Mouse (Mus musculus) intestine, embryonic 16.5 days (tissue): ENCODE data around the gene Chtf18. TPM values are rescaled to one million over a fixed set of nuclear protein-coding genes. Genes with fewer than 3 reads are reported as not detected.
A peak's percentile ranks its signal among the peaks of the same experiment; 100 is the strongest.

Source experiments
- ATAC-seq: fragments of 200-750 bp; cut with Nextera tagmentation; 2 replicates; pipeline ENCODE4 v1.8.0; 2017; ENCODE audit warnings: moderate TSS enrichment, moderate library complexity
- H3K27ac ChIP-seq: fragments of 300-500 bp; sonication (generic); 2 replicates; pipeline ENCODE4 v1.5.1; 2014; ENCODE audit warnings: mild to moderate bottlenecking, low read length
- H3K27me3 ChIP-seq: fragments of 300-500 bp; sonication (generic); replicated peaks from 2 replicates; pipeline ENCODE4 v1.6.1; 2014; ENCODE audit warnings: low read length, control low read depth, mixed read lengths; ENCODE audit not compliant: control insufficient read depth, insufficient read depth
- H3K36me3 ChIP-seq: fragments of 300-500 bp; sonication (generic); 2 replicates; pipeline ENCODE4 v1.6.1; 2014; ENCODE audit warnings: low read length, control low read depth; ENCODE audit not compliant: control insufficient read depth, insufficient read depth
- H3K4me1 ChIP-seq: fragments of 300-500 bp; sonication (generic); 2 replicates; pipeline ENCODE4 v1.6.1; 2014; ENCODE audit warnings: low read length, control low read depth, mixed read lengths; ENCODE audit not compliant: control insufficient read depth, insufficient read depth
- H3K4me2 ChIP-seq: fragments of 300-500 bp; sonication (generic); 2 replicates; pipeline ENCODE4 v1.6.1; 2014; ENCODE audit warnings: low read depth, low read length, control low read depth
- H3K4me3 ChIP-seq: fragments of 300-500 bp; sonication (generic); 2 replicates; pipeline ENCODE4 v1.5.1; 2014; ENCODE audit warnings: mild to moderate bottlenecking, low read length
- H3K9ac ChIP-seq: fragments of 300-500 bp; sonication (generic); 2 replicates; pipeline ENCODE4 v1.6.1; 2014; ENCODE audit warnings: low read depth, low read length
- H3K9me3 ChIP-seq: fragments of 300-500 bp; sonication (generic); 2 replicates; pipeline ENCODE4 v1.6.1; 2016; ENCODE audit warnings: low read length, control low read depth; ENCODE audit not compliant: control insufficient read depth
- whole genome bisulfite sequencing: fragments of 180-500 bp; shearing (Covaris S2); extraction: QIAGEN DNeasy Blood & Tissue Kit; methylation state at CpG from one replicate; pipeline ENCODE4 v1.1.7; 2014; 5-methylcytosine and 5-hydroxymethylcytosine counted together
- polyA plus RNA-seq: library from polyadenylated mRNA; unstranded; fragments of >200 nt; fragmentation: Nextera tagmentation; extraction: Ambion mirVana; gene quantifications from 2 replicates; pipeline ENCODE4 v1.2.1, GENCODE M21; 2015

The Chtf18 gene
- polyA plus RNA-seq: 20.6 and 22.7 TPM in 2 replicates

GRCm38 (mm10) chr17:25727265-25728008, at the start of gene Chtf18, which contains the start of gene Rpusd1:
TSS of gene Chtf18 (minus strand) at chr17:25727419.
TSS of gene Rpusd1 (plus strand) at chr17:25727670.
- Histone ChIP-seq H3K36me3 (peaks cover 13% of the 10 kb centered on the region), H3K4me1 (peaks cover 22% of the 10 kb centered on the region), H3K27ac (peak within 1 kb of the TSS; percentile 51; the same call in 1 of the 2 replicates), H3K4me3 (peak within 1 kb of the TSS; percentile 75), H3K4me2 (peak within 1 kb of the TSS; percentile 96), H3K27me3 (no peaks in the 10 kb centered on the region), H3K9ac (peak within 1 kb of the TSS; percentile 85), H3K9me3 (no peaks in the 10 kb centered on the region)
- ATAC-seq: peak; percentile 99
- under 1% methylated on average over 37 of the region's 37 CpGs for WGBS

- Histone ChIP-seq H3K27me3 (no peaks in the 10 kb centered on the region), H3K36me3 (no peaks in the 10 kb centered on the region), H3K27ac (no peak overlapping the region), H3K9me3 (no peaks in the 10 kb centered on the region), H3K4me2 (no peak overlapping the region), H3K4me1 (peaks cover 7% of the 10 kb centered on the region), H3K4me3 (no peak overlapping the region), H3K9ac (no peak overlapping the region)
- no peak for ATAC-seq
- WGBS: 80% methylated on average over 10 of the region's 10 CpGs
These were observed 48.3 kb upstream of the Chtf18 start for GRCm38 (mm10) chr17:25775318-25776062.

DNA sequence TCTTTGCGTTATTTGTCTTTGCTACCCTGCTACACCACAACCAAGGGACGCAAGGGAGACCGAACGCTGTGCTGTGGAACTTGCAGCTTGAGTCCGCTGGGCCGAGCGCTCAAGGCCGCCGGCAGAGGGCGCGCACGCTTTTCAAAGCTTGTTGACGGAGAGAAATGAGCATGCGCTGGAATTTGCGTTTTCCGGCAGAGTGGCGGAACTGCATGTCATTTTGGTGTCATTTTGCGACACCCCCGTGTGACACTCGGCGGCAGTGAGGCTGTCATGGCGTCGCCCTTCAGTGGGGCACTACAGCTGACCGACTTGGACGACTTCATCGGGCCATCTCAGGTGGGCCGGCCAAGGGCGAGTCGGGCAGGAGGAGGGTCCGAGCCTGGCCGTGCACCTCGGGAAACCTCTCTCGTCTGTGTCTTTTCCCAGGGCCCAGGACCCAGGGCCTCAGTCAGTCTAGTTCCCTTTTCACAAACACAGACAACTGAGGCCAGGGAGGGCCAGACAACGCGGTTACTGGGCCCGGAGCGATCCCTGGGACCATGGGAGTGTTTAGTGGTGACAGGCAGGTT, 46.4 kb upstream of the Chtf18 start, which contains the start of gene Narfl:
Narfl (plus strand) TSS at position 228 of the 572 bp plus-strand sequence.
- Histone ChIP-seq H3K4me2 (peak within 1 kb of the TSS; percentile 81), H3K36me3 (no peaks in the 10 kb centered on the region), H3K4me1 (peaks cover 7% of the 10 kb centered on the region), H3K27me3 (no peaks in the 10 kb centered on the region), H3K27ac (no peak within 1 kb of the TSS), H3K9ac (peak within 1 kb of the TSS; percentile 95), H3K4me3 (peak within 1 kb of the TSS; percentile 85), H3K9me3 (no peaks in the 10 kb centered on the region)
- WGBS: under 1% methylated on average over 37 of the region's 37 CpGs
- peak; percentile 89 for ATAC-seq

DNA sequence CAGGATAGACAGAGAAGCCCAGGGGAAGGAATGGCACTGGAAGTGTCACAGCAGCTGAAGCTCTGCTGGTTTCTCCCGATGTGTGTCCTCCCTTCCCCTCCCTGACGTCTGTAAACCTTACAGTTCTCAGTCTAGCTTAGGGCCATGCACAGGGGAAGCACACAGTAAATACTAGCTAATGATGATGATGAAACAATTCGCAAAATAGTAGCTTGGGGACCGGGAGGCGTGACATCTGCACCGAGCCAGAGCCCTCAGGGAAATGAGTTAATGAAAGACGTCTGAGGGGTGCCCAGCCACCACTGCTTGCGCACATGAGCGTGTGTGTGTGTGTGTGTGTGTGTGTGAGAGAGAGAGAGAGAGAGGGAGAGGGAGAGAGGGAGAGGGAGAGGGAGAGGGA, 42.1 kb upstream of the Chtf18 start:
- H3K4me1 ChIP-seq: peaks cover 3% of the 10 kb centered on the region
- no peak overlapping the region for H3K4me3 ChIP-seq
- no peak overlapping the region for H3K9ac ChIP-seq
- H3K27me3 ChIP-seq: no peaks in the 10 kb centered on the region
- no peak overlapping the region for H3K27ac ChIP-seq
- WGBS: 53% methylated on average over 9 of the region's 9 CpGs
- H3K9me3 ChIP-seq: no peaks in the 10 kb centered on the region
- no peak for ATAC-seq
- H3K4me2 ChIP-seq: no peak overlapping the region
- H3K36me3 ChIP-seq: no peaks in the 10 kb centered on the region

DNA sequence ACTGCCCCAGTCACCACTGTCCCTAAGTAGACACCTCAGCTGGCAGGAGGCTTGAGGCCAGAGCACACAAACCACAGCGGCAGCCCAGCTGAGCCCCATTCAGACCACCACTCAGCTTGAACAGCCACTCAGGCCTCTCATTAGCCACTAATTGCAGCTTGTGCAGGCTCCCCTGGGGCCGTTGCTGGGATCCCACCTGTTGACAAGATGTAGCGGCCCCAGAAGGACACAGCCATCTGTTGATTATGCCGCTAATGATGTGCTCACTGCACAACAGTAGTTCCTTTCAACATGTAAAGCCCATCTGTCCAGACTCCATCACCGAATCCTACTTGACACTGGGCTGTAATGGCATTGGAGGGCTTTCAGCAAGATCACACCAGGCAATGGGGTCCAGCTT, 38.7 kb upstream of the Chtf18 start:
- Histone ChIP-seq H3K27ac (no peak overlapping the region), H3K4me2 (no peak overlapping the region), H3K9me3 (no peaks in the 10 kb centered on the region), H3K4me1 (no peaks in the 10 kb centered on the region), H3K27me3 (no peaks in the 10 kb centered on the region), H3K4me3 (no peak overlapping the region), H3K36me3 (no peaks in the 10 kb centered on the region), H3K9ac (no peak overlapping the region)
- ATAC-seq: no peak
- 60% methylated on average over 5 of the region's 5 CpGs for WGBS

DNA sequence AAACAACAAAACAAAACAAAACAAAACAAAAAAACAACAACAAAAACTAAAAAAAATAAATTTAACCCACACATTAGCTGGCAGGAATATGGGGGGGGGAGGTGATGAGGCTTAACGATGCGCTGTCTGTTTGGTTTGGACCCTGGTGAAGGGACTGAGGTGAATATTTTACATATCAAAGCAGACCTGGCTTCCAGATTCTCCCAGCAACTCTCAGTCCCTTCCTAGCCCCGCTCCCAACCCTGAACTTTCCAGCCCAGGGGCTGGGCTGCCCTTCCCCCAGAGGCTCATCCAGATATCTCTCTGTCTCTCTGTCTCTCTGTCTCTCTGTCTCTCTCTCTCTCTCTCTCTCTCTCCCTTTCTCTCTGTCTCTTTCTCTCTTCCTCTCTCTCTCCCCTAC, 35.4 kb upstream of the Chtf18 start:
- H3K36me3 ChIP-seq: no peaks in the 10 kb centered on the region
- whole genome bisulfite sequencing: 39% methylated on average over 3 of the region's 3 CpGs
- H3K4me2 ChIP-seq: no peak overlapping the region
- H3K27me3 ChIP-seq: no peaks in the 10 kb centered on the region
- H3K9ac ChIP-seq: no peak overlapping the region
- no peaks in the 10 kb centered on the region for H3K9me3 ChIP-seq
- no peak for ATAC-seq
- no peaks in the 10 kb centered on the region for H3K4me1 ChIP-seq
- no peak overlapping the region for H3K4me3 ChIP-seq
- no peak overlapping the region for H3K27ac ChIP-seq

DNA sequence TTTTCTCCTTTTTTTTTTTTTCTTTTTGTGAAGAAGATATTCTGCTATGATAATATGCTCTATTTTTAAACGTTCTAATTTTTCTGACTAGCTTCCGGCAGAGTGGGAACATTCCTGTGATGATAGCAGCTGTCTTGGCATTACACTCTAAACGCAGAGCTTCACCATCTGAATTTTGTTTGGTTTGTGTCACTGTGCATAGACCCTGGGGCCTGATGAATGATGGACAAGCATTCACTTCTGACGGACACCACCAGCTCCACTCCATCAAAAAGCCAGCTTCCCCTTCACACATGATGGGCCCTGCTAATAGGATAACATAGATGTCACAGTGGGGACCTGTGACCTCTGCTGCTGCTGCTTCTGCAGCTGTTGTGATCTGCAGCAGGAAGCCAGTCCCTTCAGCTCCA, 34.3 kb upstream of the Chtf18 start:
- H3K4me2 ChIP-seq: no peak overlapping the region
- no peak for ATAC-seq
- no peaks in the 10 kb centered on the region for H3K36me3 ChIP-seq
- no peaks in the 10 kb centered on the region for H3K4me1 ChIP-seq
- H3K4me3 ChIP-seq: no peak overlapping the region
- no peak overlapping the region for H3K27ac ChIP-seq
- H3K9ac ChIP-seq: no peak overlapping the region
- H3K27me3 ChIP-seq: no peaks in the 10 kb centered on the region
- WGBS: 34% methylated on average over 4 of the region's 4 CpGs
- no peaks in the 10 kb centered on the region for H3K9me3 ChIP-seq

GRCm38 (mm10) chr17:25760148-25760547, 32.9 kb upstream of the Chtf18 start:
- no peak for ATAC-seq
- no peaks in the 10 kb centered on the region for H3K27me3 ChIP-seq
- 0 out of 2 replicates have a peak, but pooled peaks cover 4% of the 10 kb centered on the region for H3K4me1 ChIP-seq
- no peak overlapping the region for H3K4me3 ChIP-seq
- H3K4me2 ChIP-seq: no peak overlapping the region
- H3K36me3 ChIP-seq: no peaks in the 10 kb centered on the region
- H3K9ac ChIP-seq: no peak overlapping the region
- 73% methylated on average over 8 of the region's 8 CpGs for WGBS
- H3K27ac ChIP-seq: no peak overlapping the region
- no peaks in the 10 kb centered on the region for H3K9me3 ChIP-seq

- no peaks in the 10 kb centered on the region for H3K9me3 ChIP-seq
- ATAC-seq: no peak
- 0 out of 2 replicates have a peak, but pooled peaks cover 4% of the 10 kb centered on the region for H3K4me1 ChIP-seq
- WGBS: 63% methylated on average over 3 of the region's 3 CpGs
- H3K4me2 ChIP-seq: no peak overlapping the region
- H3K27me3 ChIP-seq: no peaks in the 10 kb centered on the region
- no peak overlapping the region for H3K4me3 ChIP-seq
- H3K9ac ChIP-seq: no peak overlapping the region
- H3K27ac ChIP-seq: no peak overlapping the region
- H3K36me3 ChIP-seq: no peaks in the 10 kb centered on the region
These were observed 30.5 kb upstream of the Chtf18 start for GRCm38 (mm10) chr17:25757691-25758090.
